Mouse (Mus musculus) bone marrow, adult 2 months (tissue): Measurements from ENCODE around the gene Fgd6. TPM values are rescaled to one million over a fixed set of nuclear protein-coding genes. Genes with fewer than 3 reads are reported as not detected.

Experiments
- H3K27ac ChIP-seq: fragments of 200-500 bp; 2 replicates; pipeline ENCODE4 v1.5.1; 2012; ENCODE audit warnings: low read depth, mild to moderate bottlenecking, control low read depth, inconsistent platforms, low read length; ENCODE audit not compliant: control insufficient read depth, poor library complexity, insufficient read depth
- H3K4me1 ChIP-seq: fragments of 200-500 bp; 2 replicates; pipeline ENCODE4 v1.6.1; 2011; ENCODE audit warnings: low read length; ENCODE audit not compliant: control insufficient read depth, insufficient read depth
- H3K4me3 ChIP-seq: fragments of 200-500 bp; replicated peaks from 2 replicates; pipeline ENCODE3; 2011; ENCODE audit warnings: mild to moderate bottlenecking, low read depth, low read length, control low read depth; ENCODE audit not compliant: control insufficient read depth
- CTCF ChIP-seq: fragments of 200-500 bp; IDR thresholded peaks from 2 replicates; pipeline ENCODE4 v1.5.1; 2011; ENCODE audit warnings: low read length, control low read depth; ENCODE audit not compliant: control insufficient read depth, insufficient read depth
- POLR2A ChIP-seq: fragments of 200-500 bp; IDR thresholded peaks from 2 replicates; pipeline ENCODE4 v1.6.1; 2011; ENCODE audit warnings: low read depth, mild to moderate bottlenecking, control low read depth, low read length, borderline replicate concordance; ENCODE audit not compliant: control insufficient read depth
- WGBS: fragments of 180-500 bp; shearing (Covaris S2); methylation state at CpG from one replicate; pipeline ENCODE4 v1.1.7; 2018; 5-methylcytosine and 5-hydroxymethylcytosine counted together
- polyA plus RNA-seq: library from polyadenylated mRNA; stranded (reverse); fragments of >200 nt; gene quantifications from 2 replicates; pipeline ENCODE4 v1.2.4, GENCODE M21; 2011; ENCODE audit warnings: low replicate concordance; ENCODE audit not compliant: missing spikeins, insufficient read depth, insufficient read length

Gene Fgd6
- polyA plus RNA-seq, 1 experiment, result 4.0 TPM

GRCm38 (mm10) chr10:94118993-94119392 is 83.2 kb downstream of the Fgd6 start:
- Histone ChIP-seq H3K4me1 (no peaks in the 10 kb centered on the region), H3K27ac (no peak overlapping the region)
- 78% methylated on average over 7 of the region's 7 CpGs for WGBS

GRCm38 (mm10) chr10:94120676-94121075 is 84.9 kb downstream of the Fgd6 start:
- 87% methylated on average over 9 of the region's 9 CpGs for WGBS
- Histone ChIP-seq H3K27ac (no peak overlapping the region), H3K4me1 (no peaks in the 10 kb centered on the region), H3K4me3 (no peak overlapping the region)
- TF ChIP-seq CTCF (no peak), POLR2A (no peak)

More at GRCm38 (mm10) chr10:94118993-94119392, 83.2 kb downstream of the Fgd6 start:
- no peak overlapping the region for H3K4me3 ChIP-seq
- TF ChIP-seq CTCF (no peak), POLR2A (no peak)

GRCm38 (mm10) chr10:94122595-94122994 is 86.8 kb downstream of the Fgd6 start:
- Histone ChIP-seq H3K4me1 (no peaks in the 10 kb centered on the region), H3K4me3 (no peak overlapping the region), H3K27ac (no peak overlapping the region)
- WGBS, result 53% methylated on average over 7 of the region's 7 CpGs
- TF ChIP-seq POLR2A (no peak), CTCF (no peak)

GRCm38 (mm10) chr10:94123581-94123980 is 87.8 kb downstream of the Fgd6 start:
- Histone ChIP-seq H3K27ac (no peak overlapping the region), H3K4me3 (no peak overlapping the region), H3K4me1 (no peaks in the 10 kb centered on the region)
- WGBS, result 61% methylated on average over 5 of the region's 5 CpGs
- TF ChIP-seq CTCF, result no peak
- no peak for TF ChIP-seq POLR2A

GRCm38 (mm10) chr10:94124376-94124775 is 88.6 kb downstream of the Fgd6 start:
- TF ChIP-seq POLR2A (no peak), CTCF (0 out of 2 replicates have a peak, but pooled peaks have one; percentile 41)
- no peaks in the 10 kb centered on the region for H3K4me1 ChIP-seq
- H3K4me3 ChIP-seq, result no peak overlapping the region
- no peak overlapping the region for H3K27ac ChIP-seq
- WGBS, result 76% methylated on average over 5 of the region's 5 CpGs

GRCm38 (mm10) chr10:94129680-94130119 is 93.9 kb downstream of the Fgd6 start:
- 88% methylated on average over 9 of the region's 9 CpGs for WGBS
- TF ChIP-seq CTCF (no peak), POLR2A (no peak)
- Histone ChIP-seq H3K27ac (no peak overlapping the region), H3K4me1 (no peaks in the 10 kb centered on the region), H3K4me3 (no peak overlapping the region)

GRCm38 (mm10) chr10:94133081-94133480 is 97.3 kb downstream of the Fgd6 start:
- Histone ChIP-seq H3K4me3 (no peak overlapping the region), H3K27ac (no peak overlapping the region), H3K4me1 (no peaks in the 10 kb centered on the region)
- WGBS, result 83% methylated on average over 8 of the region's 8 CpGs
- no peak for TF ChIP-seq POLR2A
- TF ChIP-seq CTCF, result no peak

GRCm38 (mm10) chr10:94133674-94134073 is 97.9 kb downstream of the Fgd6 start:
- 82% methylated on average over 7 of the region's 7 CpGs for WGBS
- no peak overlapping the region for H3K27ac ChIP-seq
- H3K4me1 ChIP-seq, result no peaks in the 10 kb centered on the region
- TF ChIP-seq CTCF, result no peak
- no peak for TF ChIP-seq POLR2A
- H3K4me3 ChIP-seq, result no peak overlapping the region

GRCm38 (mm10) chr10:94134535-94135390 is 99.0 kb downstream of the Fgd6 start:
- Histone ChIP-seq H3K4me3 (no peak overlapping the region), H3K4me1 (no peaks in the 10 kb centered on the region), H3K27ac (no peak overlapping the region)
- WGBS, result 91% methylated on average over 12 of the region's 12 CpGs
- TF ChIP-seq CTCF (no peak), POLR2A (no peak)
